Mouse (Mus musculus) heart, embryonic 16.5 days (tissue): ENCODE data around the gene Gm10188. TPM values are rescaled to one million over a fixed set of nuclear protein-coding genes. Genes with fewer than 3 reads are reported as not detected.

ENCODE experiments used
- ATAC-seq: fragments of 200-750 bp; cut with Nextera tagmentation; replicated peaks from 2 replicates; pipeline ENCODE4 v1.8.0; 2017; ENCODE audit warnings: moderate number of reproducible peaks; ENCODE audit not compliant: insufficient read depth, low FRiP score; ENCODE audit errors: extremely low read depth
- H3K27ac ChIP-seq: fragments of 300-500 bp; sonication (generic); 2 replicates; pipeline ENCODE4 v1.5.1; 2014; ENCODE audit warnings: mild to moderate bottlenecking, low read length, control low read depth, moderate library complexity
- H3K27me3 ChIP-seq: fragments of 300-500 bp; sonication (generic); 2 replicates; pipeline ENCODE4 v1.6.1; 2014; ENCODE audit warnings: low read length, mixed read lengths; ENCODE audit not compliant: control insufficient read depth, insufficient read depth
- H3K36me3 ChIP-seq: fragments of 300-500 bp; sonication (generic); 2 replicates; pipeline ENCODE4 v1.6.1; 2014; ENCODE audit not compliant: control insufficient read depth, insufficient read depth
- H3K4me1 ChIP-seq: fragments of 300-500 bp; sonication (generic); 2 replicates; pipeline ENCODE4 v1.6.1; 2014; ENCODE audit warnings: low read length, mixed read lengths; ENCODE audit not compliant: control insufficient read depth, insufficient read depth
- H3K4me2 ChIP-seq: fragments of 300-500 bp; sonication (generic); 2 replicates; pipeline ENCODE4 v1.6.1; 2014; ENCODE audit warnings: low read depth, mild to moderate bottlenecking, control low read depth, low read length
- H3K4me3 ChIP-seq: fragments of 300-500 bp; sonication (generic); 2 replicates; pipeline ENCODE4 v1.5.1; 2014; ENCODE audit warnings: mild to moderate bottlenecking, control low read depth, low read length
- H3K9ac ChIP-seq: fragments of 300-500 bp; sonication (generic); 2 replicates; pipeline ENCODE4 v1.6.1; 2014; ENCODE audit warnings: low read length, control low read depth
- H3K9me3 ChIP-seq: fragments of 300-500 bp; sonication (generic); replicated peaks from 2 replicates; pipeline ENCODE4 v1.6.1; 2016; ENCODE audit warnings: low read length; ENCODE audit not compliant: control insufficient read depth
- WGBS: fragments of 180-500 bp; shearing (Covaris S2); extraction: QIAGEN DNeasy Blood & Tissue Kit; methylation state at CpG from one replicate; pipeline ENCODE4 v1.1.7; 2014; 5-methylcytosine and 5-hydroxymethylcytosine counted together
- polyA plus RNA-seq: library from polyadenylated mRNA; unstranded; fragments of >200 nt; fragmentation: Nextera tagmentation; extraction: Ambion mirVana; gene quantifications from 2 replicates; pipeline ENCODE4 v1.2.1, GENCODE M21; 2015

Gene Gm10188
- polyA plus RNA-seq, 1 experiment from 2014 or later, result not detected

- ATAC-seq, result no peak
- H3K4me1 ChIP-seq, result peaks cover 6% of the 10 kb centered on the region
- no peak overlapping the region for H3K4me2 ChIP-seq
- 56% methylated on average over 7 of the region's 7 CpGs for WGBS
- H3K9me3 ChIP-seq, result no peaks in the 10 kb centered on the region
- H3K9ac ChIP-seq, result no peak overlapping the region
- H3K27me3 ChIP-seq, result no peaks in the 10 kb centered on the region
- no peak overlapping the region for H3K27ac ChIP-seq
- H3K36me3 ChIP-seq, result no peaks in the 10 kb centered on the region
- no peak overlapping the region for H3K4me3 ChIP-seq
Observed at GRCm38 (mm10) chr1:132264577-132264976, 35.0 kb upstream of the Gm10188 start.

- H3K36me3 ChIP-seq, result no peaks in the 10 kb centered on the region
- no peak for ATAC-seq
- no peak overlapping the region for H3K4me2 ChIP-seq
- H3K27me3 ChIP-seq, result no peaks in the 10 kb centered on the region
- H3K27ac ChIP-seq, result no peak overlapping the region
- H3K4me1 ChIP-seq, result peaks cover 6% of the 10 kb centered on the region
- no peak overlapping the region for H3K4me3 ChIP-seq
- H3K9ac ChIP-seq, result no peak overlapping the region
- WGBS, result 72% methylated on average over 4 of the region's 4 CpGs
- H3K9me3 ChIP-seq, result no peaks in the 10 kb centered on the region
Observed at GRCm38 (mm10) chr1:132263618-132264017, 34.1 kb upstream of the Gm10188 start.

- H3K27ac ChIP-seq, result no peak overlapping the region
- no peaks in the 10 kb centered on the region for H3K4me1 ChIP-seq
- ATAC-seq, result no peak
- no peaks in the 10 kb centered on the region for H3K36me3 ChIP-seq
- no peaks in the 10 kb centered on the region for H3K9me3 ChIP-seq
- H3K27me3 ChIP-seq, result no peaks in the 10 kb centered on the region
- no peak overlapping the region for H3K4me2 ChIP-seq
- 66% methylated on average over 5 of the region's 5 CpGs for WGBS
- no peak overlapping the region for H3K4me3 ChIP-seq
- no peak overlapping the region for H3K9ac ChIP-seq
Observed at GRCm38 (mm10) chr1:132261058-132261457, 31.5 kb upstream of the Gm10188 start.

- Histone ChIP-seq H3K27ac (no peak overlapping the region), H3K4me1 (no peaks in the 10 kb centered on the region), H3K9ac (no peak overlapping the region), H3K36me3 (no peaks in the 10 kb centered on the region), H3K4me3 (no peak overlapping the region), H3K4me2 (no peak overlapping the region), H3K9me3 (no peaks in the 10 kb centered on the region), H3K27me3 (no peaks in the 10 kb centered on the region)
- 79% methylated on average over 1 of the region's 1 CpGs for WGBS
- no peak for ATAC-seq
Observed at GRCm38 (mm10) chr1:132260331-132260730, 30.8 kb upstream of the Gm10188 start.

DNA sequence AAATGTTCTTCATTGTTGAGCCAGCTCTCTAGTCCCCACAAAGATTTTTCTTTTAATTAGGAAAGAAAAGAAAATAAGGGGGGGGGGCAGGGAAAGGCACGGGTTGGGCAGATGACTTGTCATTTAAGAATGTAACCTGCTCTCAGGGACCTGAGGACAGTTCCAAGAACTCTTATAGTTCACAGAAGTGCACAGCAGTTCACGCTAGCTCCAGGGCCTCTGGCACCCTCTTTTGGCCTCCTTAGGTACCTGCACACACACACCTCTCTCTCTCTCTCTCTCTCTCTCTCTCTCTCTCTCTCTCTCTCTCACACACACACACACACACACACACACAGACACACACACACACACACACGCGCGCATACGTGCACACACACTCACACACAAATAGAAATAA, 24.9 kb upstream of the Gm10188 start:
- no peak for ATAC-seq
- Histone ChIP-seq H3K9ac (no peak overlapping the region), H3K9me3 (no peaks in the 10 kb centered on the region), H3K27ac (no peak overlapping the region), H3K4me1 (no peaks in the 10 kb centered on the region), H3K4me2 (no peak overlapping the region), H3K4me3 (no peak overlapping the region), H3K27me3 (no peaks in the 10 kb centered on the region), H3K36me3 (no peaks in the 10 kb centered on the region)
- WGBS, result 79% methylated on average over 6 of the region's 6 CpGs

- 91% methylated on average over 4 of the region's 4 CpGs for WGBS
- Histone ChIP-seq H3K27ac (no peak overlapping the region), H3K27me3 (no peaks in the 10 kb centered on the region), H3K4me1 (no peaks in the 10 kb centered on the region), H3K9me3 (no peaks in the 10 kb centered on the region), H3K36me3 (no peaks in the 10 kb centered on the region), H3K4me2 (no peak overlapping the region), H3K4me3 (no peak overlapping the region), H3K9ac (no peak overlapping the region)
- ATAC-seq, result no peak
Observed at GRCm38 (mm10) chr1:132246641-132247040, 17.1 kb upstream of the Gm10188 start.

GRCm38 (mm10) chr1:132246137-132246536, 16.6 kb upstream of the Gm10188 start:
- Histone ChIP-seq H3K4me1 (no peaks in the 10 kb centered on the region), H3K4me2 (no peak overlapping the region), H3K27ac (no peak overlapping the region), H3K36me3 (no peaks in the 10 kb centered on the region), H3K27me3 (no peaks in the 10 kb centered on the region), H3K4me3 (no peak overlapping the region), H3K9ac (no peak overlapping the region), H3K9me3 (no peaks in the 10 kb centered on the region)
- WGBS, result 33% methylated on average over 6 of the region's 6 CpGs
- peak; percentile 10; the same call in 1 of the 2 replicates for ATAC-seq

GRCm38 (mm10) chr1:132245010-132245409, 15.4 kb upstream of the Gm10188 start:
- no peak for ATAC-seq
- H3K9ac ChIP-seq, result no peak overlapping the region

GRCm38 (mm10) chr1:132237585-132238159, 8.1 kb upstream of the Gm10188 start:
- no peak for ATAC-seq

More at GRCm38 (mm10) chr1:132245010-132245409, 15.4 kb upstream of the Gm10188 start:
- Histone ChIP-seq H3K9me3 (no peaks in the 10 kb centered on the region), H3K27me3 (no peaks in the 10 kb centered on the region), H3K4me2 (no peak overlapping the region), H3K4me3 (no peak overlapping the region), H3K27ac (no peak overlapping the region), H3K36me3 (no peaks in the 10 kb centered on the region), H3K4me1 (no peaks in the 10 kb centered on the region)
- WGBS, result 56% methylated on average over 5 of the region's 5 CpGs

More at GRCm38 (mm10) chr1:132237585-132238159, 8.1 kb upstream of the Gm10188 start:
- 20% methylated on average over 6 of the region's 6 CpGs for WGBS
- no peak overlapping the region for H3K4me2 ChIP-seq
- peaks cover 10% of the 10 kb centered on the region for H3K27me3 ChIP-seq
- H3K36me3 ChIP-seq, result no peaks in the 10 kb centered on the region
- no peak overlapping the region for H3K9ac ChIP-seq
- no peak overlapping the region for H3K27ac ChIP-seq
- H3K4me3 ChIP-seq, result no peak overlapping the region
- no peaks in the 10 kb centered on the region for H3K4me1 ChIP-seq
- H3K9me3 ChIP-seq, result no peaks in the 10 kb centered on the region
